Comparison of ENCODE assay signal across 11 mouse cellular contexts in genomic region chr2:68896196-68896595, GRCm38 (mm10). TPM values are rescaled to one million over a fixed set of nuclear protein-coding genes. Genes with fewer than 3 reads are reported as not detected.
DNase-seq lines count a peak whose midpoint lies in the region.
"Had no signal": no experiment of that assay in that cellular context is flagged by ENCODE, and none has a peak within 500 bp of the region (broad histone marks: within the 10 kb centered on the region; RNA-seq: fewer than 3 reads in every experiment).

No protein-coding gene starts in this region.

- DNase-seq in frontal cortex, adult 2 months (ENCODE audit: extremely low spot score in 1 of 2, low spot score in 1 of 2): peak; percentile 75 to 76
- DNase-seq in frontal cortex, postnatal 25 days (ENCODE audit: low spot score in 2 of 2): no peak
- DNase-seq in right cerebral cortex, adult 18-20 months: peak; percentile 70
- DNase-seq in right cerebral cortex, postnatal 4 days: no peak
- peak; percentile 43 to 47 for DNase-seq in heart, postnatal 10 days
- DNase-seq in adrenal gland, postnatal 10 days: no peak
- DNase-seq in lung, postnatal 14 days: no peak
- DNase-seq in adrenal gland, postnatal 4 days (ENCODE audit: low spot score in 2 of 2): no peak
- DNase-seq: B cell, adult 2 months; gastrocnemius, postnatal 10 days; kidney, adult 18-20 months had no signal

- intact Hi-C loops in heart, postnatal 10 days (cut with DNase I): no loop called here

RNA-seq across cellular contexts. Expression of gene Cers6, which starts 35.0 kb away (rescaled TPM):
- 37.0 and 37.7 TPM in 2 replicates for polyA plus RNA-seq in frontal cortex, adult 2 months (2012; rRNA removed)
- total RNA-seq in heart, postnatal 10 days (2021): 10 to 100 TPM; 15.7 to 20.2 TPM
- total RNA-seq in adrenal gland, postnatal 10 days (2021): 1 to 10 TPM; 8.0 to 9.6 TPM
- 10 to 100 TPM; 14.6 to 17.4 TPM for total RNA-seq in adrenal gland, postnatal 4 days (2021)

Comparison
In these comparisons a context has a peak if more than half of its experiments do, and no peak if none do; other contexts are left out.
1. DNase-seq: peak in frontal cortex, adult 2 months (2 of 2), right cerebral cortex, adult 18-20 months (single experiment) and heart, postnatal 10 days (2 of 2); none in frontal cortex, postnatal 25 days (0 of 2), right cerebral cortex, postnatal 4 days (single experiment), adrenal gland, postnatal 10 days (single experiment), lung, postnatal 14 days (single experiment) and adrenal gland, postnatal 4 days (0 of 2).